Mouse (Mus musculus): ENCODE measurements at regions not wholly inside any gene's neighbourhood (a gene's known extent, or its start where the extent isn't known, plus 50 kb on each side); places are given as distances from the start of the nearest gene placed in this dataset.

GRCm38 (mm10) chr12:110220516-110220915, 58.4 kb upstream of the Dio3 start:
- no peak for DNase-seq (ENCODE audit: low spot score in 2 of 2)

- DNase-seq (ENCODE audit: low spot score in 2 of 2), result no peak
These were observed 57.7 kb upstream of the Dio3 start for GRCm38 (mm10) chr12:110221184-110221583.

GRCm38 (mm10) chr12:110221679-110222078, 57.2 kb upstream of the Dio3 start:
- no peak for DNase-seq (ENCODE audit: low spot score in 2 of 2)

GRCm38 (mm10) chr12:110224250-110224649, 54.6 kb upstream of the Dio3 start:
- DNase-seq (ENCODE audit: low spot score in 2 of 2), result no peak

- no peak for DNase-seq (ENCODE audit: low spot score in 2 of 2)
These were observed 50.9 kb upstream of the Dio3 start for GRCm38 (mm10) chr12:110228011-110228411.
